Mouse (Mus musculus): ENCODE measurements around the gene Nfia. TPM values are rescaled to one million over a fixed set of nuclear protein-coding genes. Genes with fewer than 3 reads are reported as not detected.

Gene Nfia
- polyA plus RNA-seq, 1 experiment: 1.4 TPM

DNA sequence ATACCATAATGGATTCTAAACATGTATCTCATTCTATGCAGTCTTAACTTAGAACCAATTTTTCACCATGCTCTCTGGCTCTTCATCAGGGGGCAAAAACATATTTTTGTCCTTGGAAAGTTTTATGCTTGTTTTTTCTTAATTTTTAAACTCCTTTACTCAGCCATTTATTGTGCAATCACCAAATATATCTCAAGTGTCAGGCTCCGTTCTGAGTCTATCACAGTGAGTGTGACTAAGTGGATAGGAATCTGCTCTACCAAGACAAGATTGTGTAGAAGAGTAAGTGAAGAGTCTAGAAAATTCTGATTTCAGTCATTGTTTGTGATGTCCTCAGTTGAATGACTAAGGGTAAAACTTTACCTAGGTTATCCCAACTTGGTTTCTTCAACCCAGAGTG, 288.6 kb downstream of the Nfia start:
- H3K9me3 ChIP-seq (replicated peaks; ENCODE audit: control insufficient read depth, insufficient read depth, low read length, poor library complexity, severe bottlenecking): no peaks in the 10 kb centered on the region
- no peak overlapping the region for H3K9ac ChIP-seq (ENCODE audit: low read depth, poor library complexity, severe bottlenecking)
- no peaks in the 10 kb centered on the region for H3K36me3 ChIP-seq (ENCODE audit: control insufficient read depth, insufficient read depth, low read length, poor library complexity, severe bottlenecking)
- no peaks in the 10 kb centered on the region for H3K4me1 ChIP-seq (ENCODE audit: control insufficient read depth, insufficient read depth, low read length)
- H3K4me3 ChIP-seq (ENCODE audit: low read depth, low read length): no peak overlapping the region
- no peaks in the 10 kb centered on the region for H3K27me3 ChIP-seq (ENCODE audit: control insufficient read depth, insufficient read depth, low read length, poor library complexity, severe bottlenecking)
- no peak overlapping the region for H3K27ac ChIP-seq (ENCODE audit: insufficient read depth, low read length)
- TF ChIP-seq EP300 (IDR thresholded peaks at IDR 0.05; ENCODE audit: insufficient read depth, low read depth, low read length): no peak
- TF ChIP-seq CTCF (IDR thresholded peaks at IDR 0.05; ENCODE audit: low read depth, low read length): no peak
- TF ChIP-seq POLR2A (IDR thresholded peaks at IDR 0.05; ENCODE audit: insufficient read depth, low read length): no peak

DNA sequence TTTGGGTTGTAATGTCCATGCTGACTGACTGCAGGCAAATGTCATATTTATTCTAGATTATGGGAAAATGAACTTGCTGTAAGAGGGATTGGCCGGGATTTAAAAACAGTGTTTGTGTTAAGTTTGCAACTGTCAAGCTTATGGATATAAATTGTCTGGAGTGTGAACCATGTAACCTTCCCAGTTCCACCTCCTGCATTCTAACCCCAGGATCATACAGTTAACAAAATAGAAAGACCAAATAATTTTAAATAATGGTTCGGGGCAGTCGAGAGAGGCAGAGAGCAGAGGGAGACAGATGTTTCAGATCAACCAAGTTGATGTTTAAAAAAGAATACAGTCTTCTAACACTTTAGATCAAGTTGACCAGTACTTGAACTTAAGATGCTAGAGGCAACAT, 290.7 kb downstream of the Nfia start:
- H3K4me1 ChIP-seq (ENCODE audit: control insufficient read depth, insufficient read depth, low read length): no peaks in the 10 kb centered on the region
- H3K9me3 ChIP-seq (replicated peaks; ENCODE audit: control insufficient read depth, insufficient read depth, low read length, poor library complexity, severe bottlenecking): no peaks in the 10 kb centered on the region
- no peak overlapping the region for H3K9ac ChIP-seq (ENCODE audit: low read depth, poor library complexity, severe bottlenecking)
- H3K4me3 ChIP-seq (ENCODE audit: low read depth, low read length): no peak overlapping the region
- no peaks in the 10 kb centered on the region for H3K27me3 ChIP-seq (ENCODE audit: control insufficient read depth, insufficient read depth, low read length, poor library complexity, severe bottlenecking)
- no peak overlapping the region for H3K27ac ChIP-seq (ENCODE audit: insufficient read depth, low read length)
- TF ChIP-seq POLR2A (IDR thresholded peaks at IDR 0.05; ENCODE audit: insufficient read depth, low read length): no peak
- no peak for TF ChIP-seq EP300 (IDR thresholded peaks at IDR 0.05; ENCODE audit: insufficient read depth, low read depth, low read length)
- TF ChIP-seq CTCF (IDR thresholded peaks at IDR 0.05; ENCODE audit: low read depth, low read length): no peak
- no peaks in the 10 kb centered on the region for H3K36me3 ChIP-seq (ENCODE audit: control insufficient read depth, insufficient read depth, low read length, poor library complexity, severe bottlenecking)

DNA sequence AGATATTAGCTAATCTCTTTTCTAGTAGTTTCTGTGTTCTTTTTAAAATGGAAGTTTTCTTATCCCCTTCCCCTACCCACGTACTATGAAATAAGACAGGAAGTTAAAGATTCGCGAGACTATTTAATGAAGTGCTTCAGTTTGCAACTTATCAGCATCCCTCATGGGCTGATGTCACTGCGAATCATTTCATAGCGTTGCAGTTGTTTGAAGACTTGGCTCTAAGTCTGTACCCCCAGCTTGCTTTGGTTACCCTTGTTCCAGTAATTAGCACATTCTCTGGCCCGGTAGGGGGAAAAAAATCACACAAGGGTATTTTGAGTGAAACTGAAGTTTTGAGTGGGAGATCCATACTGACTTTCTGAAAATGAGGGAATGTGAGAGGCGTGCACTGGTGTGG, 303.6 kb downstream of the Nfia start:
- TF ChIP-seq CTCF (IDR thresholded peaks at IDR 0.05; ENCODE audit: low read depth, low read length) (no peak), POLR2A (IDR thresholded peaks at IDR 0.05; ENCODE audit: insufficient read depth, low read length) (no peak), EP300 (IDR thresholded peaks at IDR 0.05; ENCODE audit: insufficient read depth, low read depth, low read length) (no peak)
- Histone ChIP-seq H3K27me3 (ENCODE audit: control insufficient read depth, insufficient read depth, low read length, poor library complexity, severe bottlenecking) (no peaks in the 10 kb centered on the region), H3K9me3 (replicated peaks; ENCODE audit: control insufficient read depth, insufficient read depth, low read length, poor library complexity, severe bottlenecking) (no peaks in the 10 kb centered on the region), H3K36me3 (ENCODE audit: control insufficient read depth, insufficient read depth, low read length, poor library complexity, severe bottlenecking) (no peaks in the 10 kb centered on the region), H3K4me3 (ENCODE audit: low read depth, low read length) (no peak overlapping the region), H3K27ac (ENCODE audit: insufficient read depth, low read length) (no peak overlapping the region), H3K4me1 (ENCODE audit: control insufficient read depth, insufficient read depth, low read length) (no peaks in the 10 kb centered on the region), H3K9ac (ENCODE audit: low read depth, poor library complexity, severe bottlenecking) (no peak overlapping the region)

DNA sequence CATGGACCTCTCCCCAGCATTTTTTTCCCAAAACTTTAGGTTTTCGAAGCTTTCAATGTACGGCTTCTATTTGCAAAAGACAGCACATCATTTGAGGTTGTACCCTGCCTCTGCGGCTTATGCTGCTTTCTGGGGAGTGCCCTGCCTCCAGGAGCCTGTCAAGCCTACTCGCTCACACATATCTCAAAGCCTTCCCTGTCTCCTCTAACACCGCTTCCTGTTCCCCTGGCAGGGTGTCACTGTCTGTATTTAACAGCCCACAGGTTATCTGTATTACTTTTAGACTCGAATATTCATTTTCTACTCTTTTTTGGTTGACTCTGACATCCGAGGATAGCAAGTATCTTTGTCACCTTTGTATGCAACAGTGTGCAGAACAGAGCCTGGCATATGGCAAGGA, 304.1 kb downstream of the Nfia start:
- Histone ChIP-seq H3K9ac (ENCODE audit: low read depth, poor library complexity, severe bottlenecking) (no peak overlapping the region), H3K27me3 (ENCODE audit: control insufficient read depth, insufficient read depth, low read length, poor library complexity, severe bottlenecking) (no peaks in the 10 kb centered on the region), H3K36me3 (ENCODE audit: control insufficient read depth, insufficient read depth, low read length, poor library complexity, severe bottlenecking) (no peaks in the 10 kb centered on the region), H3K4me1 (ENCODE audit: control insufficient read depth, insufficient read depth, low read length) (no peaks in the 10 kb centered on the region), H3K27ac (ENCODE audit: insufficient read depth, low read length) (no peak overlapping the region), H3K9me3 (replicated peaks; ENCODE audit: control insufficient read depth, insufficient read depth, low read length, poor library complexity, severe bottlenecking) (no peaks in the 10 kb centered on the region), H3K4me3 (ENCODE audit: low read depth, low read length) (no peak overlapping the region)
- TF ChIP-seq EP300 (IDR thresholded peaks at IDR 0.05; ENCODE audit: insufficient read depth, low read depth, low read length) (no peak), CTCF (IDR thresholded peaks at IDR 0.05; ENCODE audit: low read depth, low read length) (no peak), POLR2A (IDR thresholded peaks at IDR 0.05; ENCODE audit: insufficient read depth, low read length) (no peak)

DNA sequence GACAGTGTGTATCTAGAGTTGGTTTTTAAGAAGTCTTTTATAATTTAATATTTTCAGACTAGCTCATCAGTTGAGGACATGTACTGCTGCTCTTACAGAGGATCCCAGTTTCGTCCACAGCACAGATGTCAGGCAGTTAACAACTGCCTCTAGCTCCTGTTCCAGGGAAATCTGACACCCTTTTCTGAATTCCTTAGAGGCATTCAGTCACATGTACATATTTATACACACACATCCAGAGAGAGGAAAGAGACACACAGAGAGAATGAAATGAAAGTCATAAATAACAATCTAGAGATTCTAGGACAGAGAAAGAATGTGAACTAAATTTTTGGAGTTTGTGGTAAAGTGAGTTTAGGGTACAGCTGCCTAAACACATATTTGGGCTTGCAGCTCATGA, 308.1 kb downstream of the Nfia start:
- Histone ChIP-seq H3K9ac (ENCODE audit: low read depth, poor library complexity, severe bottlenecking) (no peak overlapping the region), H3K27me3 (ENCODE audit: control insufficient read depth, insufficient read depth, low read length, poor library complexity, severe bottlenecking) (no peaks in the 10 kb centered on the region; the same call in 1 of the 2 replicates), H3K4me3 (ENCODE audit: low read depth, low read length) (no peak overlapping the region), H3K9me3 (replicated peaks; ENCODE audit: control insufficient read depth, insufficient read depth, low read length, poor library complexity, severe bottlenecking) (no peaks in the 10 kb centered on the region), H3K4me1 (ENCODE audit: control insufficient read depth, insufficient read depth, low read length) (no peaks in the 10 kb centered on the region), H3K27ac (ENCODE audit: insufficient read depth, low read length) (no peak overlapping the region), H3K36me3 (ENCODE audit: control insufficient read depth, insufficient read depth, low read length, poor library complexity, severe bottlenecking) (no peaks in the 10 kb centered on the region)
- TF ChIP-seq EP300 (IDR thresholded peaks at IDR 0.05; ENCODE audit: insufficient read depth, low read depth, low read length) (no peak), CTCF (IDR thresholded peaks at IDR 0.05; ENCODE audit: low read depth, low read length) (no peak), POLR2A (IDR thresholded peaks at IDR 0.05; ENCODE audit: insufficient read depth, low read length) (no peak)

DNA sequence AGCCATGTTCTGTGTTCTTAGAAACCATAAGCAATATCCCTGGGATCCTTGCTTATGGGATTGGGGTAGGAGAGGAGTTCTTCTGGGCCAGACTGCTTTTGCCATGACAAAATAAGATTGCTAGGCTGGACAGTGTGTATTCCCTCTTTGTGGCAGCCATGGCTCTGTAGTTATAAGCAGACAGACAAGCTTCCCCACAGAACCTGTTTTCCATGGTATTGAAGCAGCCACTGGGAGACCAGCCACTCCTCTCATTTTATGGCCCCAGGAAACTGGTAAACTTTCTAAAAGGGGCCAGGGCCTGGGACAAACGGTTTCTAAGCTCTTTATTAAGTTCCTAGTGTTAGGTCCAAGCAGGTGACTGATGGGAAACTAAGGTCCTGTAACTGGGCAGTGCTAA, 309.4 kb downstream of the Nfia start:
- H3K36me3 ChIP-seq (ENCODE audit: control insufficient read depth, insufficient read depth, low read length, poor library complexity, severe bottlenecking): no peaks in the 10 kb centered on the region
- no peak overlapping the region for H3K4me3 ChIP-seq (ENCODE audit: low read depth, low read length)
- H3K27ac ChIP-seq (ENCODE audit: insufficient read depth, low read length): no peak overlapping the region
- no peak overlapping the region for H3K9ac ChIP-seq (ENCODE audit: low read depth, poor library complexity, severe bottlenecking)
- H3K4me1 ChIP-seq (ENCODE audit: control insufficient read depth, insufficient read depth, low read length): no peaks in the 10 kb centered on the region
- no peaks in the 10 kb centered on the region for H3K9me3 ChIP-seq (replicated peaks; ENCODE audit: control insufficient read depth, insufficient read depth, low read length, poor library complexity, severe bottlenecking)
- no peaks in the 10 kb centered on the region; the same call in 1 of the 2 replicates for H3K27me3 ChIP-seq (ENCODE audit: control insufficient read depth, insufficient read depth, low read length, poor library complexity, severe bottlenecking)
- TF ChIP-seq EP300 (IDR thresholded peaks at IDR 0.05; ENCODE audit: insufficient read depth, low read depth, low read length) (no peak), POLR2A (IDR thresholded peaks at IDR 0.05; ENCODE audit: insufficient read depth, low read length) (no peak), CTCF (IDR thresholded peaks at IDR 0.05; ENCODE audit: low read depth, low read length) (no peak)
